Mouse (Mus musculus) retina, postnatal 7 days (tissue): Measurements from ENCODE around the gene Gm13420.
"Not testable (repeated sequence)": the region's sequence is repeated elsewhere in the genome, so short reads cannot be mapped to it uniquely, and the experiment has no call there.

ENCODE experiments used
- DNase-seq: peaks from one replicate; pipeline ENCODE4 v3.0.0-alpha.2; 2012; ENCODE audit warnings: low read depth, low spot score

The Gm13420 gene

DNA sequence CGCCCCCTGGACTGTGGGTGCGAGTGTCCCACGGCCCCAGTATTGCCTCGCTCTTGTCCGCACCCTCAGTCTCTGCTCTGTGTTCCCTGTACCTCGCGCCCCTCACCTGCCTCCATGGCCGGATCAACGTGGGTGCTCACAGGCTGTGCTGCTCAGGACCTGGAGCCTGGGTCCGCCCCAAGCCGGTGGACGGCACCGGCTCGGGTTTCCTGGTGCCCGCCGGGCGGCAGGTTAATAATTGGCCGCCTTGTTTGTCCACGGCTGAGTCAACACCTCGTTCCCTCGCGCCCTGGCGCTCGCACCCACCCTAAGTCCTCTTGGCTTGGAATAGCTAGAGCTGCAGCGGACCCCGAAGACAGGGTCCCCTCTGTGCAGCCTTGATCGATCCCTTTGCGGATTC is at the start of gene Gm13420:
Gene Gm13420 (minus strand): TSS at position 189 of the 400 bp plus-strand sequence.
- DNase-seq = no peak

DNA sequence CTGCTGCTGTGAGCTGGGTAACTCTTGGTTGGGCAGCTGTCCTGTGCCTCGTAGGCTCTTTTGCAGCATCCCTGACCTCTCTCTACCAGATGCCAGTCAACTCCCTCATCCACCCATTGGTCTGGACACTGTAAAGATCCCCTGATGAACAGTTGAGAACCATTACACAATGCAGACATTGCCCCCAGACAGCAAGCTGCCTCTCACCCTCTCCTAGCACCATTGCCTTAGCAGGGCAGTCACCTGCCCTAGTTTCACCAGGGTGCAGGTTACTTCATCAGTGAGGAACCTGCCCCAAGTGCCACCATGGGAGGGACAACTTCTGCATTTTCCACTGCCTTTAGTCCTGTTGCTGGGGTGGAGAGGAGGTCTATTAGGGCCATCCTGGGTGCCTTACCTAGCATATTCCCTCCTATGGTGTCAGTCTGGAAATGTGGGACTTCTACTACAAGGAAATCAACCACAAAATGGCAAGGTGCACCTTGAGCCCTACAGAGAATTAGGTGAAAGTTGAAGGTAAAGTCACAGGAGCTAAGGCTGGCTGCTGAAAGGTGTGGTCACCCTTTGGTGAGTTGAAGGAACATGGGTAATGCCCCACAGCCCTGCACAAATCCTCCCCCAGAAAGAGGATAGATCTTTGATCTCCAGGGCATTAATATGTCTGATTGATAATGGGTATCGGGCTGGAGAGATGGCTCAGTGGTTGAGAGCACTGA is 41.4 kb upstream of the Gm13420 start:
- DNase-seq = no peak

DNA sequence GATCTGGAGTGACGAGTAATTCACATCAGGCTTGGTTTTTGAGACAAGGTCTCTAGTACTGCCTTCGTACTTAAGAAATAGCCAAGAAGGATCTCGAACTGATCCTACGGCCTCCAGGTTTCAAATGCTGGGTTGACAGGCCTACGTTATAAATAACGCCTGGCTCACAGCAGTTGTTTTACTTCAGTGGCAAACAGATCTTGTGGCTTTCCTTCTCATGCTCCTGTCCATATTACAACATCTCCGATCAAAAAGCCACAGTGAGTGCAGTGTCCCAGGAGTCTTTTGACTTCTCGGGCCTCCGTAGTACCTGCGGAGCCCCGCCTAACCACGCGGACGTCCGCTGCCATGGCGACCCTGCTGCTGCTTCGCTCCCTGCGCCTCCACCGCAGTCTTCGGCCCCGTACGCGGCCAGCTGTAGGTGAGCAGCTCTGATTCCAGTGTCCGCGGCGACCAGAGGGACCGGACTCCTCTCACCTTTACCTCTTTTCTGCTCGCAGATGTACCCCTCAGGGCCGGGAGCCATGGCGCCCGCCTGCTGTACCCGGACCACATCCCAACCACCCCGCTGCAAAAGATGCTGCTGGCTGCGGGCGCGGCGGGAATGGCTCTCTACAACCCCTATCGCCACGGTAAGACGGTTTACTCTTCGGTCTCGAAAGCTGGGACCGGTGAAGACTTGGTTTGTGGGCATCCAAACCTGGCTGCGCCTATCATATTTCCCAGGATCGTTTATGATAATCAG is 36.6 kb upstream of the Gm13420 start, which contains the start of gene Trub2:
Gene Trub2 (minus strand): TSS at position 566 of the 745 bp plus-strand sequence.
- peak; percentile 60 for DNase-seq

DNA sequence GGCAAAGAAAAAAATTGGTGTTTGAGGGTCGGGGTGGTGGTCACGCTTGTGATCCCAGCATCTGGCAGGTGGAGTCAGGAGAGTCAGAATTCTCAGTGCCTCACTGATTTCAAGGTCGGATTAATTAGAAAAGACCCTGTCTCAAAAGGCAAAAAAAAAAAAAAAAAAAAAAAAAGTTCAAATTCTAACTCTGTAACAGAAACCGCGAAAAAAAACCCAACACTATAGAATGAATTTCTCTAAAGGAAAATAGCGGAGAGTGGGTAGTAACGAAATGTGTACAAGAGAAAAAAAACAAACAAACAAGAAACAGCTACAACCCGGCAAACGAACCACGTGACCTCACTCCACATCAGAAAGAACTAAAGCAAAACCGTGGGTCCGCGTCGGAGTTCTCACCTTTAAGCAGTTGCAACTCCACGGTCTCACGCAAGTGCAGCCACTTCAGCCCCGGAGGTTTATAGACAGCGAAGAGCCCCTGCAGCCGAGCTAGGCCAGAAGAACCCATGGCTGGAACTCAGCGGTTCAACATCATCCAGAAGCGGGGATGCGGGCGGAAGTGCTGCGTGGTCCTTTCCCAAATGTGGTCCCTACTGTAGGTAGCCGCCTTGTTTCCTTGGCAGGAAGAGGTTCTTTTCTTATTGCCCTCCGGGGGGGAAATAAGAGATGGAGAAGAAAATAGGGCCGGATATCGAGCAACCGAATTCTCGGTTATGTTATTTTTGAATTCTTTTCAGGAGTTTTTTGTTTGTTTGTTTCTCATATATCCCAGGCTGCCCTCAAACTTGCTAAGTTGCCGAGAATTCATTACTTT is 35.8 kb upstream of the Gm13420 start, which contains the start of gene Coq4:
Gene Coq4 (plus strand): TSS at position 390 of the 814 bp plus-strand sequence.
- peak; percentile 91 for DNase-seq

DNA sequence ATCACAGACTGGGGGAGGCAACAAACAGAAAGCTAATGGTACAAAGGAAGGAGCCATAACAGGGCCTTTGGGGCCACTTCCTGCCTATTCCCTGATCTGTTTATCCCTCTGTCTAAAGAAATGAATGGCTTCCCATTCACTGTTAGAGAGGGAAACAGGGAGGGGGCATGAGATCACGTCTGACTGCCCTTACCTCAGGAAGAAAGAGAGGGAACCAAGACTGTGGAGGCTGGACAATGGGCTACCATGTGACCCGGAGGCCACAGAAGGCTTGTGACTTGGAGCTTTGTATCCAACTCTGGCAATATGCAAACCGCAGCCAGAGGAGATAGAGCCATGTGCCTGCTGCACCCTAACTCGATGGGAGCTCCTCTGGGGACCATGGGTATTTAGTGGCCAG is 32.8 kb upstream of the Gm13420 start:
- no peak for DNase-seq

DNA sequence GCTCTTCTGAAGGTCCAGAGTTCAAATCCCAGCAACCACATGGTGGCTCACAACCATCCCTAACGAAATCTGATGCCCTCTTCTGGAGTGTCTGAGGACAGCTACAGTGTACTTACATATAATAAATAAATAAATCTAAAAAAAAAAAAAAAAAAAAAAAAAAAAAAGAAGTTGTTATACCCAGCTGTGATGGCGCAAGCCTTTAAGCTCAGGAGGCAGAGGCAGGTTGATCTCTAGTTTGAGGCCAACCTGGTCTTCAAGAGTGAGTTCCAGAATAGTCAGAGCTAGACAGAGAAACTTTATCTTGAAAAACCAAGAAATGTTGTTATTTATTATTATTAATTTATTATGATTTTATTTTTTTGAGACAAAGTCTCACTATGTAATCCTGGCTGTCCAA is 29.8 kb upstream of the Gm13420 start:
- not testable (repeated sequence) for DNase-seq

DNA sequence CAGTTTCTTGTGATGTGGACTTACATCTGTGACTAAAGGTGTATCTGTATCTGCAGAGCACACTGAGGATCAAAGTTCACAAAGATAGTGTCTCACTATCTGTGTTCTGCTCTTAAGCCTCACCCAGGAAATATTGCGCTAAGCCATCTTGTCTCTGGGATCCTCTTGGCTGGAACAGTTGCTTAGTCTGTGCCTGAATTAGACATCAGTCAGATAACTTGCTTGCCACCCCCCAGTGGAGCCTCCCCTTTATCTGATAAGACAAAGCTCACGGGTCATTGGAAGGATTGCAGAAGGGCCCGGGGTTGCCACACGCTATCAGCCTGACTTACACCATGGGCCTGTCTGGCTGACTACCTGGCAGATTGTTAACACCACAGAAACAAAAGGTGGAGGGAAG is 21.8 kb upstream of the Gm13420 start:
- no peak for DNase-seq

DNA sequence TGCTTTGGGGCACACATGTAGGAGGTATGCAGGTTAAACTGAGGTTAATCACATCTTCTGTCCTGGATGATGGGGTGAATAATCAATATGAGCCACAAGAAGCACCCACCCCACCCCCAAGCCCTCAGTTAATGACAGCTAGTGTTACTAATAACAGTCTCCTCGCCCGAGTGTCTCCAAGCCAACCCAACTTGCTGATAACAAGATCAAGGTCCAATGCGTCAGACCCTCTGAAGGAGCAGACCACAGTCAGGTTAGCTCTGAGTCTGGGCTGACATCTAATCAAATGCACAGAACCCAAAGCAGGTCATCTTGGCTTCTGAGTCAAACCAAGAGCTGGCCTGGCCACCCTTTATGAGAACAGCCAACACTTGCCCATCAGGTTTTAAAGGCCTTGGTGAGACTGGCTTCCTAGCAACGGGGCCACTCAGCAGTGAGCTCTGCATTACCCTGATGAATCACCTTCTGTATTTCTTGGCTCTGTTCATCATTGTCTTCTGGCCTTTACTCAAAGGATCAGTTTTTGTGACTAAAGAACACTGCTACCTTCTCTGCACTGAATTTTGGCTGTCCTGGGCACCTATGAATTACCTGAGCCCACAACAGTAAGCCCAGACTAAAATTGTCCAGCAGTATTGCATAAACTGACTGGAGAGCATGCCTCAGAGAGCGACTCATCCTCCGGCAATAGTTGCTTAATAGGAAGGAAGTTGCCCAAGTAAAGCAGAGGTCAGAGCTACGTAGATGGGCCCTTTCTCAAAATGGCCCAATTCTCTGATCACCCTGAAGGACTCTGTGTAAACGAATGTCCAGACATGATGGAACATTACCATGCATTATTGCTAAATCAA is 20.4 kb upstream of the Gm13420 start:
- DNase-seq = no peak

DNA sequence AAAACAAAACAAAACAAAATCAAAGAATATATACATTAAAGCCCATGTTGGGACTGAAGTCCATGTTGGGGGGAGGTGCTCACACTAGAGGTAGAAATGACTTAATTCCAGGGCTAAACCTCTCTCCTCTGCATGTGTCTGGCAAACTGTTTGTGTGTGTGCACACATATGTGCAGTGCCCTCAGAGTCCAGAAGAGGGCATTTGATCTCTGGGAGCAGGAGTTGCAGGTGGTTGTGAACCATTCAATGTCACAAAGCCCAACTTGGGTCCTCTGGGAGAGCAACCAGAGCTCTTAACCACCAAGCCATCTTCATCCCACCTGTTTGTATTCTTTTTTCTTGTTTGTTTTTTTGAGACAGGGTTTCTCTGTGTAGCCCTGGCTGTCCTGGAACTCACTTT is 18.7 kb upstream of the Gm13420 start:
- no peak for DNase-seq

DNA sequence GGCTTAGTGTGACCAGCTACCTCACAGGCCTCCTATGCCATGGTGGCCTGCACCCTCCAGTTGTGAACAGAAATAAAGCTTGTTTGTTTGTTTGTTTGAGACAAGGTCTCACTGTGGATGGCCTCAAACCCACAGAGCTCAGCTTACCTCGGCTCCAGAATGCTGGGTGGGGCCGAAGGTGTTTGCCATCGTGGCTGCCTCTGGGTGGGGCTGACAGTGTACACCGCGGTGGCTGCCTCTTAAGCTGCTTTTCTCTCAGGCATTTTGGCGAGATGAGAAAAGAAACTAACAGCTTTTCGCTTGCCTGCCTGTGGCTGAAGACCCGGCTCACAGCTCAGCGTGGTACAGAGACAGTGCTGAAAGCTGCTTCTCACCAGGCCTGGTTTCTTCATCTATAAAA is 17.4 kb upstream of the Gm13420 start:
- no peak for DNase-seq

DNA sequence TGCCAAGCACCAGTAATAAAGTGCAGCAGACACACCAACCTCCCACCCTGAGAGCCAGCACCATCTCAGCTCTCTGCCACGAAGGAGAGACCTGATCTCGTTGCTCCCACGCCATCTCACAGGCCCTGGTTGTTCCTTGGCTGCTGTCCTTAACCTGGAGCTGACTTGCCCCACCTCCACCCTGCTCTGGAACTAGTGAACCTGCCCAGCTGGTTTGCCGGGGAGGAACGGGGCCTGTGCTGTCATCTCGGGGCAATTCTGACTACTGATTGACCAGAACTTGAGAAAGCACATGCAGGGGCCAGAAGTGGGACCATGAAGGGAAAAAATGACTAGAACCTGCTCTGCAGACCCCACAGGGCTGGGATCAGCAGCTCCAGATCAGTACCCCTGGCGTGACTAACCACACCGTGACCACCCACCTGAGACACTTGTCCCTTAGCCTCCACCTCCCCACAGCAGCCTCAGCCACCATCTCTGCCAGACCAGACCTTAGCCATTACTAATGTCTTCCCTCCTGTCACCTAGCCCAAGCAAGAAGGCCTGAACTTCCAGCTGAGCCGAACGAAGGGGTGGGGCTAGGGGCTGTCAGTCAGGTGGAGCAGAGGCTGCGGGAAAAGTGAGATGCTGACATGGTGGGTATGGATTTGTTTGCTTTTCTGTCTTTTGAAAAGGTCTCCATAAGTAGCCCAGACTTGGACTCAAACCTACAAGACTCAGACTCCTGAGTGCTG is 16.7 kb upstream of the Gm13420 start:
- DNase-seq = no peak

DNA sequence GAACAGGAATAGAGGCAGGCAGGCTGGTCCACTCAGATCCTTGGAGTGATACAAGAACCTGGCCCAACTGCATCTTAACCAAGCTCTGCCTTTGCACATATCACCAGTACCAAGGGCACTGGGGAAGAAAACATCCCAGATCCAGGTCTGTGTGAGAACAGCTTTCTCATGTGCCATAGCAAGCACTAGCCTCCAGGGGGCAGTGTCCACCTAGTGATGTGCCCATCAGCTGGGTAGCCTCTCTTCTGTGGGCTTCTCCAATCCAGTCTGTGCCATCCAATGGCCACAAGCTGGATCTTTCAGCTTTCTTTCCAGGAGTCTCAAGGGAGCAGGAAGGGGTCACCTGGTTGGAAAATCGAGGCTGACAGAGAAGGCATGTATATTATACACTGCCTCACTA is 13.3 kb upstream of the Gm13420 start:
- peak; percentile 58 for DNase-seq

DNA sequence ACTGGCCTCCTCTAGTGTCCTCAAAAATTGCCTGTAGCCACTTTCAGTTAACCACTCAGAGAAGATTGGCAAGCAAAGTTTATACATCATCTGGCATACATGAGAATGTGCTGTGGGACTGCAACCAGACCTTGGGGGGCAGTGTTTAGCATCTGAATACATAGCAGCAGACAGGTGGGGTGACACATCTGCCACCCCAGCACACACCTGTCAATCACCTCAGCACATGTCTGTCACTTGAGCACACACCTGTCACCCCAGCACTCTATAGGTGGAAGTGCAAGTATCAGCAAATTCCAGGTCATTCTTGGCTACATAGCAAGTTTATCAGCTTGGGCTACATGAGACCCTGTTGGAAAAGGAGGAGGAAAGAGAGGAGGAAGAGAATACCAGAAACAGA is 4.2 kb upstream of the Gm13420 start:
- DNase-seq = no peak

DNA sequence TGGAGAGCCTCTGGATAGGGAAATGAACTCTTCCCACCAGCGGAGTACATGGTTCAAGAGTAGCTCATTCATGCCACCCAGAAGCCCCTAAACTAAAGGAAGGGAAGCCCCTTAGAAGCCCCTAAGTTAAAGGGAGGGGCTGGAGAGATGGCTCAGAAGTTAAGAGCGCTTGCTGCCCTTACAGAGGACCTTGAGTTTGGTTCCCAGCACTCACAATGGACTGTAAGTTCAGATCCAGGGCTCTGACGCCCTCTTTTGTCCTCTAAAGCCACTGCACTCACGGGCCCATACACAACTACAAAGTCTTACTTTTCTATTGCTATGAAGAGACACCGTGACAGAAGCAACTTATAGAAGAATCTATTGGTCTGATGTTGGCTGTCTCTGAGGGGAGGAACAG is 912 bp upstream of the Gm13420 start:
- no peak for DNase-seq

DNA sequence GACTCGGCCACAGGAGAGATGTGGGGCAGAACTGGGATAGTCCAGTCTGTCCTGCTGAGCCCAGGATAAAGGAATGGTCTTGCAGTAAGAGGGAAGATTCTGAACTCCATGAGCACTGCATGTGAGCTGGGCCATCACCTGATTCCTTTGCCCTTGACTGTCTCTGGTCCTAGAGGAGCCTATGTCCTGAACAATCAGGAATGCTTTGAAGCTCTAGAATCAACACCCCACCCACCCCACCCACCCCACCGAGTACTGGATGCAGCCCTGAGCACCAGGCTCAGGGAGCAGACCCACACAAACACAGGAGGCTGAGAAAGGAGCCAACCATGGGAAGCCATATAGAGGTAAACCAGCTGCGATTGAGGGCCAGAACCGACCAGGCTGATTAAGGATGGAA is 3.0 kb downstream of the Gm13420 start:
- DNase-seq = no peak

DNA sequence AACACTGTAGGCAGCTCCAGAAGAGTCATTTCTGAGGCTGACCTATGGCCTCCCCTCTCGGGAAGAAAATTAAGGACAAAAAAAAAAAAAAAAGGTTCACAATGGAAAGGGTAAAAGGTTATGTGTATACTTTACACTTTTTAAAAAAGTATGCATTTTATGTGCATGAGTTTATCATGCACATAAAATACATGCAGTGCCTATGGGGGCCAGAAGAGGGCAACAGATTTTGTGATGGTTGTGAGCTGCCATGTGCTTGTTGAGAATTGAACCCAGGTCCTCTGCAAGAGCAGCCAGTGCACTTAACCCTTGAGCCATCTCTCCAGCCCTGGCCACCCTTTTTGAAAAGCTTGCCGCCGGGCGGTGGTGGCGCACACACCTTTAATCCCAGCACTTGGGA is 3.6 kb downstream of the Gm13420 start:
- DNase-seq = no peak

DNA sequence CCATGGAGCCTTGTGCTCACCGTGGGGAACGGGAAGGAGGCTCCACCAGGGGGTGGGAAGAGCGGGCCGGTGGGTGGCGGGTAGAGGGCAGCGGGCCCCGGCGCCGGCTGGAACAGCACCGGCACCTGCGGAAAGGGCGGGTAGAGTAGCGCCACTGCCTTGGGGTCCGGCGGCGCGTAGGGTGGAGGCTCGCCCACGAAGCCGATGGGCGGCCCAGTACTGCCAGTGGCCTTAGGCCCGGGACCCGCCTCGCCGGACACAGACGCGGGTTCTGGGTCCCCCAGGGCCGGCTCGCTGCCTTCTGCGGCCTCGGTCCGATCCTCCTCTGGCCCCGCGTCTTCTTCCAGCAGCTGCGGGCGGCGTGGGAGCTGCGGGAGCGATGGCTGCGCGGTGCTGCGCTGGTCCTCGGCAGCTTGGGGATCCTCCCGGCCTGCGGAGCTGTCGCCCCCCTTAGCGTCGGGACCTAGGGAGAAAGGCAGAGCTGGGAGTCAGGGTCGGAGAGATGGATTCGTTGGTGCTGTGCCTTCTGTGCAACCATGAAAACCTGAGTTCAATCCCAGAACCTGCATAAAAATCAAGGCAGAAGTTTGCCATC is 4.2 kb downstream of the Gm13420 start:
- DNase-seq = no peak

DNA sequence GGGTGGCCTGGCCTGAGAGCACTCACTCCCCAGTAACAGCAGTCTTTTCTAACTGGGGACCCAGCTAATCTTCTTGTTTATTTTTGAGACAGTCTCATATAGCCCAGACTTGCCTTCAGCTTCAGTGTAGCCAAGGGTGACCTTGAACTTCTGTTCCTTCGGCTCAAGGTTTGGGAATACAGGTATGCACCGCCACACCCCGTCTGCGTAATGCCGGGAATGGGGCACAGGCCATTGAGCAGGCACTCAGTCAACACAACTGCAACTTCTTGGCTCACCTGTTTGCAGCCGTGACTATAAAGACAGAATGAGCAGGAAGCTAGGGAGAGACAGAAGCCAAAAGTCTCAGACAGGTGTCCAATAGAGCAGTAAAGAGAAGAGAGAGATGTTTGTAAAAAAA is 7.2 kb downstream of the Gm13420 start:
- DNase-seq = no peak

DNA sequence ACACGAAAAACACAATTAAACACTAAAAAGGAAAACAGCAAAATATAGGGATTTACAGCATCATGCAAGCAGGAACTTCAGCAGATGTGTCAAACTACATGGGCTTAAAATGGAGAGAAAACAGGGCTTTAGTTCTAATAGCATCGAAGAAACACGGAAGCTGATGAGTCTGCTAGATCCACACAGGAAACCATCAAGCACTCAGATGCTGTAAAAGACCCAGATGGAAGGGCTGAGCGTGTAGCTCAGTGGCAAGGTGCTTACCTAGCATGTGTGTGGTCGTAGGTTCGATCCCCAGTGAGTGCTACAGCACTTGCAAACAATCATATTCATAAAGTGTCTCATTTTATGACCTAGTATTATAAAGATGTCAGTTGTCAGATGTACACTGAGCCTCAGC is 10.3 kb downstream of the Gm13420 start:
- no peak for DNase-seq

DNA sequence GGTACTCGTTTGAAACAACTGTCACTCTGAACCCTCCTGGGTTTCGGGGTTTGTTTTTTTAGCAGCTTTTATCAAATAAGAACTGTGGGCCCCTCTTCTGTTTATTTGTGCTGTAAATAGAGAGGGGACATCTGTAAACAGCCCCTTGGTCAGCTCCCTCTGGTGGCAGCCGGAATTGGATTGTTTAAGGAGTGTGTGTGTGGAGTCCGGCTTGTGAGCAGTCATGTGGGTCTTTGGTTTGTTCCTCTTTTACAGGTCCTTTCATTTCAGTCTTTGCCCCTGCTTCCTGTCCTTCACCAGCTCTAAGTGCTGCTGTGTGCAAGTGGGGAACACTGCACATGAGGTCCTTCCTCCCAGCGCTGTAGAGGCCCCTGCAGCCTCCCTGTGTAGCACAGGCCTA is 12.1 kb downstream of the Gm13420 start:
- no peak for DNase-seq
